Mouse (Mus musculus): Measurements from ENCODE around the gene Odf3l1. TPM values are rescaled to one million over a fixed set of nuclear protein-coding genes. Genes with fewer than 3 reads are reported as not detected.

Odf3l1 gene
- not detected for polyA plus RNA-seq (2017; shearing (Covaris generic))

DNA sequence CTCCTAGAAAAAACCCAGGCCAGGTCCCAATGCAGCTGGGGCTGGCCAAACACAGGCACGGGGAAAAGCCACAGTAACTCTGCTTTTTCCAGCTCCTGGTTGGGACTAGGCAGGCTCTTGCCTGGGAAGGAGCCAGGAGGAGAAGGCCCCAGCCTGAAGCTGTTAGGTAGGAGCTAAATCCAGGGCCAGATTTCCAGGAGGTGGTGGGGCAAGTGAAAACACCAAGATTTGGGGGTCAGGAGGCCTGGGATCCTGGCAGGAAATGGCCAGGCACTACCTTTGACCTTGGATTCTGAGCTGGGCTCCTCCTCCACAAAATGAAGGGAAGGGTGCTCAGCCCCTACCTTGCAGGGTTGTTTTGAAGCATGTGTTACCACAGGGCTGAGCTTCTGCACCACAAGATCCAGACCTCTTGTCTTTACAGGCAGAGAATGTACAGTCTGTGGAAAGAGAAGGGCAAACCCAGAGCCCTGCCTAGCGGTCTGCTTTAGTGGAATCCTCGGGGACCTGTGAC lies at the start of gene Odf3l1:
TSS of gene Odf3l1 (minus strand) at position 464 of the 514 bp plus-strand sequence.

DNA sequence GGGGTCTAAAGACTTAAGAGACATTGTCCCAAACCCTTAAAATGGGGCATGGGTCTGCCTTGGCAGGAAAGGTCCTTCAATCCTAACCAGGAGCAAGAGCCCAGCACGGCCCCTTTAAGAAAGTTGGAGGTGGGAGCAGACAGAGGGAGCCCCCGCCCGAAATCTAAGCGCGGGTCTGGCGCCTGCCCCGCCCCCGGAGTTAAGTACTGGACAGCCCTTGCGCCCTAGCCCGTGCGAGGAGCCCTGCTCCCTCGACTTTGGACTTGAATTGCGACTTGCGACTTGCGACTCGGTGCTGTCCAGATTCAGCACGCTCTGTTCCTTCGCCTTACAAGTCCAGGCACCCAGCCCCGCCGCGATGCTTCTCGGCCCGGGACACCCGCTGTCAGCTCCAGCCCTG lies 353 bp upstream of the Odf3l1 start, which contains the start of gene Cspg4:
TSS of gene Cspg4 (plus strand) at position 202 of the 400 bp plus-strand sequence.

Other genes with a start within 250 kb of the Odf3l1 start
- not detected for gene Lingo1, start 68.2 kb downstream of the Odf3l1 start, polyA plus RNA-seq (2017; shearing (Covaris generic))
- 0.32 TPM for gene Cspg4, start 354 bp upstream of the Odf3l1 start, polyA plus RNA-seq (2017; shearing (Covaris generic))
- 5.1 TPM for gene Snx33, start 63.7 kb upstream of the Odf3l1 start, polyA plus RNA-seq (2017; shearing (Covaris generic))
- 72.1 TPM for gene Imp3, start 72.8 kb upstream of the Odf3l1 start, polyA plus RNA-seq (2017; shearing (Covaris generic))
- 15.5 TPM for gene Snupn, start 86.2 kb upstream of the Odf3l1 start, polyA plus RNA-seq (2017; shearing (Covaris generic))
- 16.7 TPM for gene Ptpn9, start 130.2 kb upstream of the Odf3l1 start, polyA plus RNA-seq (2017; shearing (Covaris generic))
- 25.4 TPM for gene Sin3a, start 207.4 kb upstream of the Odf3l1 start, polyA plus RNA-seq (2017; shearing (Covaris generic))

Data from effector memory CD4-positive, alpha-beta T cell, adult 7 months (primary cell).